Mouse (Mus musculus): ENCODE measurements around the gene Phf3. TPM values are rescaled to one million over a fixed set of nuclear protein-coding genes. Genes with fewer than 3 reads are reported as not detected.

The Phf3 gene
- total RNA-seq, 2 experiments from 2014 or later: 91.9 to 94.4 TPM

DNA sequence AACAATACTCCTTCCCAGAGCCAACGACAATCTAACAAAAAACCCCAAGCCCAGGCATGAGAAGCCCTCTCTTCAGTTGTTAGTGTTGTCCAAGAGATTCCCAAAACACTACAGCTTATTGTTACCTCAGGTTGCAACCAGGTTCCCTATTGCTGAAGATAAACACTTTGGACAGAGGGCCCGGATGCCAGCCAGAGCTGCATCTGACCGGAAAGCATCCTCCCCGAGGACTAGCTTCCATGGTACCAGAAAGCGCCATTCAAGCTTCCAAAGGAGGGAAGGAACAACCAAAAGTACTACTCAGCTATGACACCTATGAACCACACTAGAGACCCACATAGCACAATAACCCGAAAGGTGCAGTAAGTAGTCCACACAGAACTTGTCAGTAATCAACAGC, 38.2 kb downstream of the Phf3 start:
- no peak for DNase-seq (ENCODE audit: low spot score in 2 of 2)

DNA sequence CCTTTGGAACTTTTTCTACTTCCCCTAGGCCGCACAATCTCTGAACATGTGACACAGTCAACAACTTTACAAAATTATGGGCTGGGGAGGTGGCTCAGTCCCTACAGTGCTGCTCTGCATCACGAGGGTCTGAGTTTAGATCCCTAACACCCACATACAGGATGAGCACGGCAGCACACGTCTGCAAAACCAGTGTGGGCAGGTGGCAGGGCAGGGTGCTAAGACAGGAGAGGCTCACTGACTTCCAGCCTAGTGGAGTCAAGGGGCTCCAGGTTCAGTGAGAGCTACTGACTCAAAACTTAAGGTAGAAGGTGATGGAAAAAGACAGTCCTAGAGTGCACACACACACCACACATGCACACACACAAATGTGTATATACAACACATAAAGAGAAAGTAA, 40.9 kb downstream of the Phf3 start:
- DNase-seq (ENCODE audit: low spot score in 2 of 2): no peak

DNA sequence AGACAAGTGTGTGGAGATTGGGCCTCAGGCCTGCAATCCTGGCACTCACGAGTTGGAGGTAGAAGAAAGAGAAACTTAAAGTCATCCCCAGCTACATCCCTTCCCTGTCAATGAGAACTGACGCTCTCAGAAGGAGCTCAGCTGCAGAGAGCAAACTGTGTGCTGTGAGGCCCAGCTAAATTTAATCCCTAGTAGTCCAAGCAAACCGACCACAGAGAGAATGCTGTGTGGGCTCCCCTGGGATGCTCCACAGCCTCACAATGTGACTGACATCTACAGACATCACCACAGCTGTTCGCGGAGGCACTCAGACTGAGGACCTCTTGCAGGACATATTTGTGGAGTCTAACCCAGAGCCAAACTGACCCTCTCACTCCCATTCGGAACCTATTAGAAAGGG, 54.3 kb downstream of the Phf3 start:
- no peak for DNase-seq (ENCODE audit: low spot score in 2 of 2)

DNA sequence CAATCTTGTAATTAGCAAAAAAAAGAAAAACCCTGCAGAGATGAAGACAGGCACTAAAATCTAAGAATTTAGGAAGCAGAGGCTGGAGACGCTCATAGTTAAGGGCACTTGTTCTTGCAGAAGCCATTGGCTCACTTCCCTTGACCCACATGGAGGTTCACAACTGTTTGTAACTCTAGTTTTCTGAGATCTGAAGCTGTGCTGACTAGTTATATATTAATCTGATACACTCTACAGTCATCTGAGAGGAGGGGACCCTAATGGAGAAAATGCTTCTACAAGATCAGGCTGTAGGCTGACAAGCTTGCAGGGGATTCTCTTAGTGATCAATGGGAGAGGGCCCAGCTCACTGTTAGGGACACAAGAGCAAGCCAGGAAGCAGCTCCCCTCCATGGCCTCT, 58.1 kb downstream of the Phf3 start:
- no peak for DNase-seq (ENCODE audit: low spot score in 2 of 2)

DNA sequence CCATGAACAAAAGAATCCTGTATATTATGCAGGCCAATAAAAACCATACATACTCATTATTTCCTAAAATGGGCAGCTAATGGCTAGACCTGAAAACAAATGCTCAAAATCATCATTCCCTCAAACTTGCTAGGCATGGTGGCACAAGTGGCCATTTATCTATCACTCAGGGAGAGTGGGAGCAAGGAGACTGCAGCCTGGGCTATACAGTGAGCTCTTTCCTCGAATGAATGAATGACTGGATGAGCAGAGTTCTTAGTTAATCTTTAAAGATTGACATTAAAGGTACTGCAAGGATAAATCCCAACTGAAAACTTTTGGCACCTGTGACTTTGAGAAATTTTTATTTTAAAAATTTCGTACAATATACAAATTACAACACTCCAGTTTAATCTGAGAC, 58.7 kb downstream of the Phf3 start:
- no peak for DNase-seq (ENCODE audit: low spot score in 2 of 2)

DNA sequence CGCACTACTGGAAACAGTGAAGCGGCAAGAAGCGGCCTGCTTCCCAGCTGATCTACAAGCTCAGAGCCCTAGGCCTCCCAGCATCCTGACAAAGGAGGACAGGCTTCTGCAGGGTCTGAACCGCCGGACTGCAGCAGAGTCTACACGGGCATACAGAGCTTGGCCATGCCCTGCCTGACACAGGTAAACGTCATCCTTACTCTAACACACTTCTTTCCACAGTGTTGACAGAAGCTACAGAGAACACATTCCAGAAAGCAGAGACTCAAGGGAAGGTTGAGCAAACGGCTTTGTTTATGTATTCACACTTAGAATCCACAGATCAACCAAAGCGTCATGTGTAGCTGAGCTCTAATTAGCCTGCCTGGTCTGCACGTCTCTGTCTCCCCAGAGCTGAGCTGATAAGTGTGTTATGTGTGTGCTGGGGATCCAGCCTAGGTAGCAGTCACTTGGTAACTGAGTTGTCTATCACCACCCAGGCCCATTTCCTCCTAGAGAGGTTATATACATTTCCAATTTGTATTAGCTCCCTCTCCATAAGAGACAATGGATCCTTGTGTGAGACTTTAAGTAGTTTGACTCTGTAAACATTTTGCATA, 65.5 kb downstream of the Phf3 start:
- DNase-seq (ENCODE audit: low spot score in 2 of 2): no peak

DNA sequence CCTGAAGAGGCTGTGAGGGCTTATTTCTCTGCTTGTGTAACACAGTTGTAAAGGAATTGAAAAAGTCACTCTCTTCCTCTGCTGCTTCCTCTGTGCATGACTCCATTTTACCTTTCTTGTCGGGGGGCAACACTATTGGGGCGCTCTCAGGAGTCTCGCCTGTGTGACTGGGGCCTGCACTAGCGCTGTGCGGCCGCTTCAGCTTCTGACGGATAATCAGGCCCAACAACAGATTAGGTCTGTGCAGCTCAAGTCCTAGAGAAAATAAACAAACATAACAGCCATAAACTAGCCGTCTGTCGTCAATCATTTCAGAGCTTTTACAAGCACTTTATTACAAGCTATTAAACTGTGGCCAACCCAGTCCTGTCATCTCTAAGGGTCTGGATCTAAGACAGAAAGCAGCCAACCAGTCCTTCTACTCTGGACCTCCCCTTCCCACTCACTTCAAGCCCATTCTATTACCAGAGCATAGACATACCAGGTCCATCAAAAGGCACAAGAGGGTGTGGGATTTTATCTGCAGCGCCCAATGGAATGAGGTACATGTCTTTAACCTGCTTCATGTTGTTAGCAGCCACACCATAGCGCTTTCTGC, 67.9 kb downstream of the Phf3 start:
- DNase-seq (ENCODE audit: low spot score in 2 of 2): no peak

DNA sequence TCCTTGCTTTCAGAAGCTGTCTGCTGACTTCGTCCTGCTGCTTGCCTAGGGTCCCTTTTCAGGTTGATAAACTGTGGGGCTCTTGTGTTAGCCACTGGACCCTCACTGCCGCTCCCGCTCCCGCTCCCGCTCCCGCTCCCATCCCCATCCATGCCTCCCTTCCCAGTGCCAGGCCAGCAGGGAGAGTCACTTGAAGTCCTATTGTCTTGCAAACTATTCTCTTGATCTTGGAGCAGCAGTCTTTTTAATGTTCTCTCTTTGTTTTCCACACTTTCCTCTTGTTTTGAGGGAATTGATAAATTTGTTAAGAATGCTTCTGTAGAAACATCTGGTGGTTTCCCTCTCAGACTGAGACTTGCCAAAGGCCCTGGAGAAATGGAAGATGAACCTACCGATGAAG, 68.8 kb downstream of the Phf3 start:
- no peak for DNase-seq (ENCODE audit: low spot score in 2 of 2)

DNA sequence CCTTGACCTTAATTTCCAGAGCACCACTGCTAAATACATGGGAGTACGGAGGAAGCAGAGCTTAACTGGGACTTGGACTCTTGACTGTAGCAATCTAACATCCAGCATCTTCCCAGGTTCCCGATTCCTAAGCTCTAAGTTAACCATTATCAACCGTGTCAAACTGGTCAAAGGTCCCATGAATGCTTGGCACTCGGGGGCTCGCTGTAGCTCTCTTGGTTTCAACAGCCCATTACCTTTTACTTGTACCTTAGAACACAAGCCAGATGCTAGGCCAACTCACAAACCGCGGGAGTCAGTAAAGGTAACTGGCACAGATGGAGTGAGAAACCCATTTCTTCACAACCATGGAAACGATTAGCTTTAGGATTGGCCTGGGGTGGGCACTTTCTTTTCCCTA, 71.8 kb downstream of the Phf3 start:
- DNase-seq (ENCODE audit: low spot score in 2 of 2): no peak

DNA sequence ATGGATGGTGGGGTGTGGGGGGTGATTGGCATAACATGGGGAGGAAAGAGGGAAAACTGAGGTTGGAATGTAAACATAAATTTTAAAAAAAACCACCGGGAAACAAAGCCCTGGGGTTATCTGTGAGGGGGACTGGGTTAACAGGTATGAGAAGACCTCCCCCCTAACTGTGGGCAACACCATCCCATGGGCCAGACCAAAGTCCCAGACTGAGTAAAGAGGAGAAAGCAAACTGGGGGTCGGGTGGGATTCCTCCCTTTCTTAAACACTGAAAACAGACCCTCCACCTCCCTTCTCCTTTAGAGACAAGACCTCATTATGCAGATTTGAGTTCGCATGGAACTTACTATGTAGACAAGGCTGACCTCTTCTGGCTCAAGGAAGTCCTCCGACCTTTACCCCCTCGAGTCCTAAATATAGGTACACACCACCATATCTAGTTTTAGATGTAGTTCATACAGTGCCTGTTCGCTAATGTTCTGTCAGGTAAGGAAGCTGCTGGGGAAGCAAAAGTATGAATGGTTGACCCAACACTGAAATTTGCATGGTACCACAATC, 74.4 kb downstream of the Phf3 start:
- no peak for DNase-seq (ENCODE audit: low spot score in 2 of 2)

DNA sequence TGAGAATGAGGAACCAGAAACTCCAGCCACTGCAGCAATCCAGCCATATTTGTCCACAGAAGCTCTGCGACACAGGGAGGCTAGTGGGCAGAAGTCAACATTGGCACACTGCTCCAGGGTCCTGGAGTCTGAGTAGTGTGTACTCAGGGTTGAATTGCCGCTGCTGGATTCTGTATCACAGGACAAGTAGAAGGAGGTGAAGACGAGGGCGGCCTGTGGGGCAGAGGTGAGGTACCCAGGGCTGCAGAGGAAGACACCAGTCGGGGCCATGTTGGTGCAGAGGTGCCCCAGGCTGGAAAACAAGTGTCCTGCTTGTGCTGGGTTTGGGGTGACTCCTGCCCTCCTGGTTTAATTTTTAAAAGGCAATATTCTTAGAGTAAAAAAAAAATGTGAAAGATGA, 79.1 kb downstream of the Phf3 start:
- DNase-seq (ENCODE audit: low spot score in 2 of 2): no peak

DNA sequence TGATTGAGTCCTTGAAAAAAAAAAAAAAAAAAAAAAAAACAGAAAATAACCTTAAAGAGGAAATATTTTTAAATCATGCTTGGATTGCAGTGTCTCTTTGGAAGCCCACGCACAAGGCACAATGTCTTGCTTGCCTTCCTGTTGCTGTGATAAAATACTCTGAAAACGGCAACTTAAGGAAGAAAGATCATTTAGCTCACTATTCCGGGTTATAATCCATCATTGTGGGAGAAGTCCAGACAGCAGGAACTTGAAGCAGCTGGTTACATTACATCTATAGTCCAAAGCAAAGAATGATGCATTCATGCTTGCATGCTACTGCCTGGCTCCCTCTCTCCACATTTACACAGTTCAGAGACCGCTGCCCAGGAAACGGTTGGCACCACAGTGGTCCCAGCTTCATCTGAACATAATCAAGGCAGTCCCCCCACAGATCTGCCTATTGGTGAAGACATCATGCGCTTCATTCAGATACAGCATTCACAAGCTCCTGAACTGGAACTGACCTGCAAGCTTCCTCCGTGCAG, 80.3 kb downstream of the Phf3 start:
- DNase-seq (ENCODE audit: low spot score in 2 of 2): no peak

DNA sequence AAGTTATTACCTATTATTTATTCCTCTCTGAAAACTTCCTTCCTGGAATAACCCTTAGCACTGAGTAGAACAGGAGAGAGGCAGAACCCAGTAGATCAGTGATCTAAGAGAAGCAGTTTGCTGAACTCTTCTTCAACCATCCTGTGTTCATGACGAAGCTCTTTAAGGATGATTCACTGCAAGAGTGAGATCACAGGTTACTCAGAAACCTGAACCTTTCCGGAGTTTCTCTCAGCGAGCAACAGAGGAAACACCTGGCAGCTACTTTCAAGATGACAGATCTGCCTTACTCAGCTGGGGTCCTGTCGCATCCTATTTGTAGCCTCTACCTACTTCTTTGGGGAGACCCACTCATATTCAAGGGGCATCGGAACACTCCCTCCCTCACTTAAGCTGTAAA, 80.8 kb downstream of the Phf3 start:
- no peak for DNase-seq (ENCODE audit: low spot score in 2 of 2)

DNA sequence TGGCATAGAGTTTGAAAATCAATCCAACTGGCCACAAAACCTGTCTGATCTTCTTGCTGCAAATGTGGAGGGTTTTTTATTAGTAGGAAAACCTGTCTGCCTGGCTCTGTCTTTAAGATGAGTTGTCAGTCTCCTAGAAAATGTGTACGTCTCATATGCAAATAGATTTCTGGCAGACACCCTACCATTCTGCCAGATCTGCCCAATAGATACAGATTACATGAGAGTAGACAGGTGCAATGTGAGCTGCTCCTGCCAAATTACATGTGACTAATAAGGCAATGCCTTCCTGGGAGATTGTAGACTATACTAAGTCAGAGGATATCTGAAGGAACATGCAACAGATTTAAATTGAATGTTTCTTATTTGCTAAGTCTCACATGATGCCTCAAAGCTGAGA, 83.5 kb downstream of the Phf3 start:
- no peak for DNase-seq (ENCODE audit: low spot score in 2 of 2)

DNA sequence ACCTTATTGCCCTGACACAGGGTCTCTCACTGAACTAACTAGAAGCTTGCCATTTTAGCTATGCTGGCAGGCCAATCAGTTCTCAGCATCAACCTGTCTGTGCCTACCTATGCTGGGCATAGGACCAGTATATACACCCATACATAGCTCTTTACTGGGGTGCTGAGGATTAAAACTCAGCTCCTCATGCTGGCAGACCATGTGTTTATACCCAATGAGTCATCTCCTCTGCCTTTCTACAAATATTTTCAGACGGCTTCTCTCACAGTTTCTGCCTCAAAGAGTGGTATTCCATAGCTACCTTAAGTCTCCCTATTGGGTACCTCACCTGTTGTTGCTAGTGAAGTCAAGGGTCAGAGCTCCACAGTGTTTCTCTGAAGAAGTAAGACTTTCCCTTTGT, 84.0 kb downstream of the Phf3 start:
- DNase-seq (ENCODE audit: low spot score in 2 of 2): no peak

DNA sequence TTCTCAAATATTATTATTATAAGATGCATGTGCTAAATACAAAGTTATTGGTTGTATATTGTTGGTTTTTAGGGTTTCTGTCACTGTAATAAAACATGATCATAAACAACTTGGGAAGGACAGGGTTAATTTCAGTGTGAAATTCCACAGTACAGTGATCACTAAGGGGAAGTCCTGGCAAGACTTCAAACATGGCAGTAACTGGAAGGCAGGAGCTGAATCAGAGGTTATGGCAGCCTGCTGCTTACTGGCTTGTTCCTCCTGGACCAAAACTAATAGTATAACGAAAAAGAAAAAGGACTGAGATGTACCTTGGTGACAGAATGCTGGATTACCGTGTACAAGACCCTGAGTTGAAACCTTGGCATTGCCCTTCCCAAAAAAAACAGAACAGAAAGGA, 84.7 kb downstream of the Phf3 start:
- no peak for DNase-seq (ENCODE audit: low spot score in 2 of 2)

DNA sequence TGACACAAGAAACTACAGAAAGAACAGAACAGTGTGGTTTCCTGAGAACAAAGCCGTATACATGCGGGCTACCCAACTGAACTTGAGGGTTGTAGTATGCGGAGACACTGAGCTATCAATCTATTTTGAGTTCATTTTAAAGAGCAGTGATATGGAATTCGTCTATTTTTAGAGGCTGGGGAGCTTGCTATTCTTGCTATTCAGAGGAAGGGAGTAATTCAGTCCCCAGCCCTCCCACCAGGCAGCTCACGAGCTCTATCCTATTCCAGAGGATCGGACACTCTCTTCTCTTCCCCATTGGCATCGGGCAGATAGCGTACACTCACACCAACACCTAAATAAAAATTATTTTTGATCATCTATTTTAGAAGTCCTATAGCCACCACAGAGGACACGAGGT, 87.1 kb downstream of the Phf3 start:
- DNase-seq (ENCODE audit: low spot score in 2 of 2): no peak

DNA sequence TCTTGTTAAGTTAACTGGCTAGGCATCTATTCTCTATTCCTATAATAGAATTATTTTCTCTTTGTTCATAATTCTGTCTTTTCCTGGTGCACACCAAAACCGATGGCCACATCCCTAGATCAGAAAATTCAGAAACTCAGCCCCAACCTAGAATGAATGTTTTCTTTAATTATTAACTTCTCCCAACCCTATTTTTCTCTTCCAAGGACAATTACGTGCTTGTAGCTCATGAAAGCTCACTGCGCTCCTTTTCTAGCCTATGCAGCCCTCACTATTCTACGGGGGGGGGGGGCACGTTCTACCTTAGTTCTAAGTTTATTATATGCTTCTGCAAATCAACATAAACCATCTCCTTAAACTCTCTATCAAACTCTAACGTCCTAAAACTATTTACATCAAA, 90.0 kb downstream of the Phf3 start:
- no peak for DNase-seq (ENCODE audit: low spot score in 2 of 2)

DNA sequence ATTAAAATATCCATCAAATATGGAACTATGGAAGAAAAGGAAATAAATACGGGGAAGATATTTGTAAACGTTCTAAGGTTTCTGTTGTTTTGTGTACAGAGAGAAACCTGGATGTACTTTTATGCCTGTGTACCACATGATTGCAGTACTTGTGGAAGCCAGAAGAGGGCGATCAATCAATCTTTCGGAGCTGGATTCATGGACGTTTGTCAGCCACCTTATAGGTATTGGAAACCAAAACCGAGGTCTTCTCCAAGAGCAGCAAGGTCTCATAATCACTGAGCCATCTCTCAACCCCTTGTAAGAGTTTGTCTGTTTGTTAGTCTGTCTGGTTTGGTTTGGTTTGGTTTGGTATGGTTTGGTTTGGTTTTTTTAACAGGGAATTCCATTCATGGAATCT, 93.4 kb downstream of the Phf3 start:
- DNase-seq (ENCODE audit: low spot score in 2 of 2): peak in 1 of 2 experiments; percentile 29

DNA sequence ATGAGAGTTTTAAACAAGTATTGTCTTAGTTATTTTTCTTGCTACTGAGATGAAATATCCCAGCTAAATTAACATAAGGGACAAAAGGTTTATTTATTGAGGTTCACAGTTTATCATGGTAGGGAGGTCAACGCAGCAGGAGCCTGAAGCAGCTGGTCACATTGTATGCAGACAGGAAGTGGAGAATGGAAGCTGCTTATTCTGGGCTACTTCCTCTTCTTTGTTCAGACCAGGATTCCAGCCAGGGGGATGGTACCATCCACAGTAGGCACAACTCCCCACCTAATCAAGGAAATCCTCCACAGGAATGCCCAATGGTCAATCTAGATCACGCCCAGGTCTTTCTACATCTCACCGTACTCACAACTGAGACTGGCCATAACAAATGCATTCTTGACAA, 94.2 kb downstream of the Phf3 start:
- no peak for DNase-seq (ENCODE audit: low spot score in 2 of 2)

DNA sequence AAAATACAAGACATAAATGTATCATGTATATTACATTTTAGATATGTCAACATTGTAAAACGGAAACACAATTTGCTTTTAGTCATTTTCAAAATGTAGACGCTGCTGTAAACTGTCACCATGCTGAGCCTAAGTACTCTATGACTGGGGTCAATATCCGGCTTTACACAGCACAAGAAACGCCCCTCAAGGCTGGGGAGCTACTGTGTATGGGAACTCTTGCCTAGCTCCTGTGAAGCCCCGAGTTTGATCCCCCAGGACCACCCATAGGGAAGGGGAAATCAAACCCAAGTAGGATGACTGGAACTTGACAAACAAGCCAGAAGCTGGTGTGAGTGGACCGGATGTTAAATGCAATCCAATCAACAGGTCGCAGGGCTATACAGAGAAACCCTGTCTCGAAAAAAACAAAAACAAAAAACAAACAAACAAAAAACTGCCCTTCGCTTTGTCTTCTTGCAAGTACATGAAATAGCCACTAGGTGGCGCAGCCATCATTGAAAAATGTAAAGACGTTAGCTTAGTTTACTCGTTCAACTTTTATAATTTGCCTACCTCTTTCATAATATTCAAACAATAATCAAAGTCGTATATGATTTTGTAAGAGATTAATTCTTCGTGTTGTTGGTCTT, 95.2 kb downstream of the Phf3 start:
- no peak for DNase-seq (ENCODE audit: low spot score in 2 of 2)

DNA sequence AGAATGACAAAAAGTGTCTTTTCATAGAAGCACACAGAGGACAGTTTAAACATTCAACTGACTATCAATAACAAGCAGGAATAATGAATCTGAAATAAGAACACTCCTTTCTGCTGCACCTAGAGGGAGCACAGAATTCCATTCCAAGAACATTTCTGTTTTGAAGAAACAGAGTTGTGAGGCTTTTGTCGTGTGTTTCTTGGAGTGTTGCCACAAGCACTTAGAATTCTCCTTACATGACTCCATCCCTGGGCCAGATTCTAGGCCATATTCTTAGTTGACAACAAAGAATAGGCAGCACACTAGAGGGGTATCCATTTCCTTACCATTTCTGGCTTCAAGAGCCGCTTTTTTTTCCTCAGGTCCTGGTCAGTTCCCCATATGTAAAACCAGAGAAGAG, 97.5 kb downstream of the Phf3 start:
- no peak for DNase-seq (ENCODE audit: low spot score in 2 of 2)

DNA sequence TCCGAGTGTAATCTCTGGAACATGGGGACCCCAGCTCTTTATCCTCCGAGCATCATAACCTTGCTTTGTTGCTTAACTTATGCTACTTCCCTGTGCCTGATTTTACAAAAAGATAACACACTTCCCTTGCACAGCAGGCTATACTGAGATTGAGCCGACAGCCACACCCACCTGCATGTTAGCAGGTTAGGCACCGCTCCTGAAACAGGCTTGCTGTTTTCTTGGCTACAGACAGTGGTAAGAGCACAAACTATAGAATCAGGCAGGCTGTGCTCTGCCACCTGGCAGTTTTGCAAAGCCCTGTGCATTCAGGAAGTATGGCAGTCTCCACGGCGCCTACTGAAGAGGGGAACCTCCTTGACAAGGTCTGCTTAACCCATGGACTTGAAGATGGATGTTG, 100.1 kb downstream of the Phf3 start:
- DNase-seq (ENCODE audit: low spot score in 2 of 2): no peak
